Mouse (Mus musculus) limb, embryonic 14.5 days (tissue): Measurements from ENCODE around the gene Hspa8. TPM values are rescaled to one million over a fixed set of nuclear protein-coding genes. Genes with fewer than 3 reads are reported as not detected.

Source experiments
- ATAC-seq: fragments of 200-750 bp; cut with Nextera tagmentation; 2 replicates; pipeline ENCODE4 v1.8.0; 2017; ENCODE audit warnings: low read depth, moderate number of reproducible peaks, moderate TSS enrichment; ENCODE audit not compliant: low FRiP score
- DNase-seq: peaks from one replicate; pipeline ENCODE4 v3.0.0-alpha.2; 2015; ENCODE audit warnings: low spot score
- H3K27ac ChIP-seq: fragments of 300-500 bp; sonication (generic); replicated peaks from 2 replicates; pipeline ENCODE4 v1.5.1; 2014; ENCODE audit warnings: low read depth, mild to moderate bottlenecking, low read length, moderate library complexity, mixed read lengths
- H3K27me3 ChIP-seq: fragments of 300-500 bp; sonication (generic); 2 replicates; pipeline ENCODE4 v1.6.1; 2014; ENCODE audit warnings: low read length, mixed read lengths; ENCODE audit not compliant: control insufficient read depth, insufficient read depth
- H3K36me3 ChIP-seq: fragments of 300-500 bp; sonication (generic); 2 replicates; pipeline ENCODE4 v1.6.1; 2014; ENCODE audit warnings: mild to moderate bottlenecking, low read length, moderate library complexity, mixed read lengths; ENCODE audit not compliant: control insufficient read depth, insufficient read depth
- H3K4me1 ChIP-seq: fragments of 300-500 bp; sonication (generic); 2 replicates; pipeline ENCODE4 v1.6.1; 2014; ENCODE audit warnings: antibody characterized with exemption, low read length, mixed read lengths; ENCODE audit not compliant: control insufficient read depth, insufficient read depth
- H3K4me2 ChIP-seq: fragments of 300-500 bp; sonication (generic); replicated peaks from 2 replicates; pipeline ENCODE4 v1.6.1; 2014; ENCODE audit warnings: low read depth, mild to moderate bottlenecking, low read length, moderate library complexity; ENCODE audit not compliant: severe bottlenecking
- H3K4me3 ChIP-seq: fragments of 300-500 bp; sonication (generic); replicated peaks from 2 replicates; pipeline ENCODE4 v1.5.1; 2014; ENCODE audit warnings: low read length
- H3K9ac ChIP-seq: fragments of 300-500 bp; sonication (generic); 2 replicates; pipeline ENCODE4 v1.6.1; 2014; ENCODE audit warnings: mild to moderate bottlenecking, low read depth, low read length, moderate library complexity; ENCODE audit not compliant: severe bottlenecking
- H3K9me3 ChIP-seq: fragments of 300-500 bp; sonication (generic); 2 replicates; pipeline ENCODE4 v1.6.1; 2016; ENCODE audit warnings: low read length; ENCODE audit not compliant: control insufficient read depth
- POLR2A ChIP-seq: fragments of 200-500 bp; IDR thresholded peaks from 2 replicates; pipeline ENCODE4 v1.8.0; 2012; ENCODE audit warnings: inconsistent platforms, mild to moderate bottlenecking, moderate library complexity, borderline replicate concordance; ENCODE audit not compliant: insufficient read depth, insufficient read length; ENCODE audit errors: extremely low read depth
- WGBS: fragments of 180-500 bp; shearing (Covaris S2); extraction: QIAGEN DNeasy Blood & Tissue Kit; methylation state at CpG from one replicate; pipeline ENCODE4 v1.1.7; 2014; 5-methylcytosine and 5-hydroxymethylcytosine counted together
- polyA plus RNA-seq, 2 experiments: library from polyadenylated mRNA; depleted of rRNA in 1 of 2; stranded (reverse) in 1 of 2; unstranded in 1 of 2; fragments of >200 nt; fragmentation: Nextera tagmentation in 1 of 2; extraction: Ambion mirVana in 1 of 2; gene quantifications; 2 replicates each; pipeline versions ENCODE4 v1.2.1 to v1.2.3; 2012 to 2014

Hspa8 gene
- polyA plus RNA-seq, 2 experiments: 2,023 to 2,115 TPM

GRCm38 (mm10) chr9:40794926-40795325 lies 5.9 kb upstream of the Hspa8 start:
- peaks cover 14% of the 10 kb centered on the region; the same call in 1 of the 2 replicates for H3K4me1 ChIP-seq
- no peaks in the 10 kb centered on the region for H3K9me3 ChIP-seq
- H3K4me2 ChIP-seq: no peak overlapping the region
- H3K27ac ChIP-seq: no peak overlapping the region
- H3K4me3 ChIP-seq: no peak overlapping the region
- ATAC-seq (no peak), DNase-seq (no peak)
- WGBS: 63% methylated on average over 5 of the region's 5 CpGs
- no peak for TF ChIP-seq POLR2A
- H3K36me3 ChIP-seq: no peaks in the 10 kb centered on the region
- H3K27me3 ChIP-seq: no peaks in the 10 kb centered on the region
- no peak overlapping the region for H3K9ac ChIP-seq

GRCm38 (mm10) chr9:40795562-40795961 lies 5.2 kb upstream of the Hspa8 start:
- WGBS: 79% methylated on average over 2 of the region's 2 CpGs
- no peak for ATAC-seq
- Histone ChIP-seq H3K9me3 (no peaks in the 10 kb centered on the region), H3K4me1 (peaks cover 14% of the 10 kb centered on the region; the same call in 1 of the 2 replicates), H3K27ac (no peak overlapping the region), H3K4me3 (no peak overlapping the region), H3K27me3 (no peaks in the 10 kb centered on the region), H3K4me2 (no peak overlapping the region), H3K9ac (no peak overlapping the region), H3K36me3 (no peaks in the 10 kb centered on the region)
- no peak for TF ChIP-seq POLR2A
- no peak for DNase-seq

GRCm38 (mm10) chr9:40796054-40796453 lies 4.7 kb upstream of the Hspa8 start:
- 65% methylated on average over 4 of the region's 4 CpGs for WGBS
- H3K27me3 ChIP-seq: no peaks in the 10 kb centered on the region

GRCm38 (mm10) chr9:40798247-40798960 lies 2.4 kb upstream of the Hspa8 start:
- no peaks in the 10 kb centered on the region for H3K9me3 ChIP-seq
- peaks cover 10% of the 10 kb centered on the region for H3K36me3 ChIP-seq
- H3K27ac ChIP-seq: no peak overlapping the region
- H3K4me1 ChIP-seq: peaks cover 15% of the 10 kb centered on the region; the same call in 1 of the 2 replicates
- TF ChIP-seq POLR2A: no peak
- no peaks in the 10 kb centered on the region for H3K27me3 ChIP-seq
- no peak overlapping the region for H3K4me3 ChIP-seq
- H3K9ac ChIP-seq: no peak overlapping the region
- no peak overlapping the region for H3K4me2 ChIP-seq
- WGBS: 72% methylated on average over 9 of the region's 9 CpGs
- no peak for DNase-seq
- ATAC-seq: no peak

More at GRCm38 (mm10) chr9:40796054-40796453, 4.7 kb upstream of the Hspa8 start:
- Histone ChIP-seq H3K4me3 (no peak overlapping the region), H3K4me2 (no peak overlapping the region), H3K36me3 (no peaks in the 10 kb centered on the region), H3K4me1 (peaks cover 14% of the 10 kb centered on the region; the same call in 1 of the 2 replicates), H3K27ac (no peak overlapping the region), H3K9me3 (no peaks in the 10 kb centered on the region), H3K9ac (no peak overlapping the region)
- no peak for ATAC-seq
- TF ChIP-seq POLR2A: no peak
- no peak for DNase-seq

- no peak for TF ChIP-seq POLR2A
- Histone ChIP-seq H3K4me2 (no peak overlapping the region), H3K27me3 (no peaks in the 10 kb centered on the region), H3K9ac (no peak overlapping the region), H3K27ac (peak overlapping the region; percentile 98), H3K4me1 (peaks cover 22% of the 10 kb centered on the region; the same call in 1 of the 2 replicates), H3K36me3 (peaks cover 17% of the 10 kb centered on the region), H3K9me3 (no peaks in the 10 kb centered on the region), H3K4me3 (no peak overlapping the region)
- no peak for ATAC-seq
- WGBS: 49% methylated on average over 3 of the region's 3 CpGs
- no peak for DNase-seq
Measured at GRCm38 (mm10) chr9:40799112-40799511, 1.7 kb upstream of the Hspa8 start.
